Mouse (Mus musculus) ES-E14 (cell line): ENCODE measurements around the gene Mogs. TPM values are rescaled to one million over a fixed set of nuclear protein-coding genes. Genes with fewer than 3 reads are reported as not detected.

ENCODE experiments used
- DNase-seq: peaks from one replicate; pipeline ENCODE4 v3.0.0-alpha.2; 2013; ENCODE audit warnings: low read depth, low spot score
- H3K27ac ChIP-seq: 2 replicates; pipeline ENCODE4 v1.5.1; 2012; ENCODE audit warnings: low read depth, mild to moderate bottlenecking, low read length, moderate library complexity, mixed read lengths; ENCODE audit not compliant: poor library complexity, insufficient read depth, severe bottlenecking
- H3K36me3 ChIP-seq: 2 replicates; pipeline ENCODE4 v1.6.1; 2012; ENCODE audit warnings: mild to moderate bottlenecking, low read length, moderate library complexity, mixed read lengths; ENCODE audit not compliant: control insufficient read depth, poor library complexity, insufficient read depth, severe bottlenecking
- H3K4me1 ChIP-seq, 2 experiments: fragments of 150-350 bp in 1 of 2; sonication (generic) in 1 of 2; 2 replicates each; pipeline ENCODE4 v1.6.1; 2012; ENCODE audit warnings: low read length in 2 of 2, mild to moderate bottlenecking in 1 of 2, mixed read lengths in 1 of 2; ENCODE audit not compliant: control insufficient read depth in 2 of 2, insufficient read depth in 2 of 2, poor library complexity in 1 of 2
- H3K4me3 ChIP-seq, 2 experiments: fragments of 150-350 bp in 1 of 2; sonication (generic) in 1 of 2; 2 replicates each; pipeline ENCODE4 v1.5.1; 2012; ENCODE audit warnings: low read length in 2 of 2, low read depth in 1 of 2, mild to moderate bottlenecking in 1 of 2, mixed read lengths in 1 of 2; ENCODE audit not compliant: insufficient read depth in 1 of 2, poor library complexity in 1 of 2, severe bottlenecking in 1 of 2
- H3K9ac ChIP-seq: 2 replicates; pipeline ENCODE4 v1.6.1; 2012; ENCODE audit warnings: low read depth, mild to moderate bottlenecking, low read length, mixed read lengths; ENCODE audit not compliant: poor library complexity, insufficient read depth, severe bottlenecking
- H3K9me3 ChIP-seq: fragments of 150-350 bp; sonication (generic); 2 replicates; pipeline ENCODE4 v1.6.1; 2012; ENCODE audit warnings: low read depth, mild to moderate bottlenecking, low read length; ENCODE audit not compliant: control insufficient read depth, insufficient read depth
- CHD2 ChIP-seq: IDR thresholded peaks from 2 replicates; pipeline ENCODE4 v1.6.1; 2014; ENCODE audit warnings: mild to moderate bottlenecking, low read depth, low read length, inconsistent platforms
- HCFC1 ChIP-seq: IDR thresholded peaks from 2 replicates; pipeline ENCODE4 v1.6.1; 2012; ENCODE audit warnings: low read length, inconsistent platforms, borderline replicate concordance; ENCODE audit not compliant: insufficient read depth
- MAFK ChIP-seq: IDR thresholded peaks from 2 replicates; pipeline ENCODE4 v1.6.1; 2014; ENCODE audit warnings: mild to moderate bottlenecking, low read depth, low read length, inconsistent platforms; ENCODE audit not compliant: insufficient read depth
- ZC3H11A ChIP-seq: IDR thresholded peaks from 2 replicates; pipeline ENCODE4 v1.6.1; 2012; ENCODE audit warnings: low read depth, mild to moderate bottlenecking, inconsistent platforms, low read length, borderline replicate concordance
- ZNF384 ChIP-seq: IDR thresholded peaks from 2 replicates; pipeline ENCODE4 v1.6.1; 2012; ENCODE audit warnings: low read depth, low read length, inconsistent platforms
- in situ Hi-C, 2 experiments: fragments of 600-800 bp; cut with MboI; formaldehyde crosslinking; loops; one replicate each; pipeline ENCODE4 v1.15.1; 2025; ENCODE audit warnings: low sequenced_read_pairs in 2 of 2, inconsistent platforms in 1 of 2; ENCODE audit not compliant: unreplicated experiment in 2 of 2
- total RNA-seq: library from RNA; depleted of rRNA; stranded (reverse); fragments of 300-350 nt; gene quantifications from 2 replicates; pipeline ENCODE4 v1.2.3, GENCODE M21; 2012

Gene Mogs
- total RNA-seq, 1 experiment = 42.3 TPM

DNA sequence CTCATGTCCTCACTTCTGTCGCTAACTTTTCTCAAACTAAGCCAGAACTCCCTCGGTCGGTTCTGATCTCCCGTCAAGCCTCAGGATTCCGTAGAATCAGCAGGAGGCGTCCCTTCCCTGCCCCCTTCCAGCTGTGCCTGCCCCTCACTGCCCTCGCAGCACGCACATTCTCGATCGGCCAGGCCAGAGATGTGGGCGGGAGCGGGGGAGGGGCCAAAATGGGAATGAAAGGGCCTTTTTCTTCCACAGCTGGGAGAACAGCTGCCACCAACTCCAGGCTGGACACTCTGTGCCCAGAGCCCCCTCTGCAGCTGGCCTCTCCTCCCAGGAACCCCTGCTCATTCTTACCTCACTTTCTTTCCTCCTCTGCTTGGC lies 22.3 kb downstream of the Mogs start:
- DNase-seq = no peak
- peak overlapping the region; percentile 40 for H3K9ac ChIP-seq
- peak overlapping the region; percentile 51 to 69 for H3K4me3 ChIP-seq
- TF ChIP-seq MAFK (no peak), ZNF384 (no peak), ZC3H11A (no peak), CHD2 (no peak), HCFC1 (no peak)
- H3K9me3 ChIP-seq = no peaks in the 10 kb centered on the region
- in situ Hi-C loops = no loop called here
- peaks cover 3 to 10% of the 10 kb centered on the region in 2 experiments; a peak in 2 of 4 replicates for H3K4me1 ChIP-seq
- H3K27ac ChIP-seq = no peak overlapping the region
- H3K36me3 ChIP-seq = no peaks in the 10 kb centered on the region

DNA sequence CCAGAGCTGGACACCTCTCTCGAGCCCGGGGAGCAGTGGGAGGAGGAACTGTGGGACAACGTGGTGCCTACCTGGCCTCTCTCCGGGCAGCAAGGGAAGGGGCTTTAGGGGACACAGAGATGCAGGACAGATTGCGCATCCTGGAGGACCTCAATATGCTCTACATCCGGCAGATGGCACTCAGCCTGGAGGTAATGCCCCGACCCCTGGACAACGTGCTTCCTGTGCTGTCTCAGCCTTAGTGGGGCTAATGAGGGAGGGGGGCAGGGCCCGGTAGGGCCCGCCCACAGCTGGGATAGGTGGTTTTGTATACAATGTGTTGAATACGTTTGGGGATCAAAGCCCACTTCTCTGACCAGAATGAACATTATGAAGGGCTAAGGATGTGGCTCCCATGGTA lies 22.8 kb downstream of the Mogs start:
- Histone ChIP-seq H3K36me3 (no peaks in the 10 kb centered on the region), H3K4me3 (peak overlapping the region in 1 of 2 experiments; percentile 69; a peak in 1 of 4 replicates), H3K9me3 (no peaks in the 10 kb centered on the region), H3K9ac (no peak overlapping the region), H3K4me1 (peaks cover 3 to 10% of the 10 kb centered on the region in 2 experiments; a peak in 2 of 4 replicates), H3K27ac (no peak overlapping the region)
- in situ Hi-C loops = no loop called here
- no peak for TF ChIP-seq MAFK
- TF ChIP-seq ZNF384 = no peak
- TF ChIP-seq ZC3H11A = no peak
- no peak for TF ChIP-seq HCFC1
- no peak for TF ChIP-seq CHD2
- no peak for DNase-seq

DNA sequence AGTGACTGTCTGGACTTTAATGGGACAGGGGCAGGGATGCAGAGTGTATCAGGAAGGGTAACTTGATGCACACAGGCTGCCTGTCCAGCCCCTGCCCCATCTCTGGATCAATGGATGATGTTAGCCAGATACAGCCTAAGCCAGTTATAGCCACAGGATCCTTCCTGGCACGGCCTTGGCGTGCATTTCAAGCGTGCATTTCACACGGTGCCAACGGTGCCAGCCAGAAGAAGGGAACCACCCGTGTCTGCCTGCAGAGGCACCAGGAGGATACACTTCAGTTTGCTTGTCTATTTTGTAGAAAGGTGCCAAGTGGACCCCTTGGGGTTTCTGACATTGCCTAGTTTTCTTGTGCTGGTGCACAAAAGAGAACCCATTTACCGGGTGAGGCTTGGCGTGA lies 24.7 kb downstream of the Mogs start:
- Histone ChIP-seq H3K9ac (no peak overlapping the region), H3K27ac (no peak overlapping the region), H3K36me3 (no peaks in the 10 kb centered on the region), H3K4me3 (no peak overlapping the region), H3K4me1 (peaks cover 3 to 10% of the 10 kb centered on the region in 2 experiments; a peak in 3 of 4 replicates), H3K9me3 (no peaks in the 10 kb centered on the region)
- TF ChIP-seq MAFK (no peak), HCFC1 (no peak), CHD2 (no peak)
- in situ Hi-C loops = no loop called here
- DNase-seq = no peak

GRCm38 (mm10) chr6:83141636-83142035 lies 26.3 kb downstream of the Mogs start:
- no peak overlapping the region for H3K9ac ChIP-seq
- H3K4me3 ChIP-seq = peak overlapping the region in 1 of 2 experiments; percentile 50; a peak in 1 of 4 replicates
- no peaks in the 10 kb centered on the region for H3K9me3 ChIP-seq
- no peaks in the 10 kb centered on the region for H3K36me3 ChIP-seq
- H3K27ac ChIP-seq = no peak overlapping the region
- H3K4me1 ChIP-seq = peaks cover 5 to 9% of the 10 kb centered on the region in 2 experiments; a peak in 3 of 4 replicates
- in situ Hi-C loops = no loop called here
- DNase-seq = no peak
- TF ChIP-seq HCFC1 = no peak
- no peak for TF ChIP-seq ZNF384
- no peak for TF ChIP-seq CHD2

DNA sequence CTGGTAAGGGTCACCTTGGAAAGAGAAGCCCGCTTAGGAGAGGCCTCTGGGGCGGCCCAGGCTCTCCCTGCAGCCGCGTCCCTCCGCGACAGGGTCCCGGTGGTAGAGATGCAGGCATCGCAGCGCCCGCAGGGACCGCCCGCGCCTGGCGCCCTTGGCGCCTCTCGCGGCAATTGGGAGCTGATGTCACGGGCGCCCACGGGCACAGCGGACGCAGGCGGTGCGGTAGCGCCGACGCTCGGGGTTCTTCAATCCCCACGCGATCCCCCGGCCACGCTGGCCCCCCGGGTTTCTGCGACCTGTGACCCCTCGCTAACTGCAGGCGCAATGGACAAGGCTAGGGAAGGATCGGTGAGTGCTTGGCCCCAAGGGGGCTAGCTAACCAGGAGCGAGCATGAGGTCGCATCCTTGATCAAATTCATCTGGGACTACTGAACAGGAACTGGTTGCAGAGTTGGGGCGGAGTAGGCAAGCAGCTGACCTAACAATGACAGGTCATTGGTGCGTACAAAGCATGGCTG lies 27.0 kb downstream of the Mogs start:
- in situ Hi-C loops = no loop called here
- Histone ChIP-seq H3K9ac (peak overlapping the region; percentile 50), H3K27ac (no peak overlapping the region), H3K36me3 (no peaks in the 10 kb centered on the region), H3K4me1 (peaks cover 9% of the 10 kb centered on the region in 2 experiments; a peak in 3 of 4 replicates), H3K9me3 (no peaks in the 10 kb centered on the region), H3K4me3 (peak overlapping the region; percentile 50 to 52)
- peak; percentile 64; the same call in 1 of the 2 replicates for TF ChIP-seq CHD2
- no peak for TF ChIP-seq HCFC1
- no peak for DNase-seq
